Mouse (Mus musculus): Measurements from ENCODE around the gene Scmh1.

GRCm38 (mm10) chr4:120511203-120511602, 106.1 kb downstream of the Scmh1 start:
- TF ChIP-seq GATA1 (IDR thresholded peaks at IDR 0.05; ENCODE audit: borderline replicate concordance, low read length) (no peak), FLI1 (IDR thresholded peaks at IDR 0.05; ENCODE audit: low read length) (no peak)

Data from megakaryocyte, embryonic 14.5 days (primary cell).